Mouse (Mus musculus) midbrain, embryonic 10.5 days (tissue): ENCODE measurements around the gene BB287469. TPM values are rescaled to one million over a fixed set of nuclear protein-coding genes. Genes with fewer than 3 reads are reported as not detected.
"Not testable (repeated sequence)": the region's sequence is repeated elsewhere in the genome, so short reads cannot be mapped to it uniquely, and the experiment has no call there.

Experiments
- DNase-seq: peaks from one replicate; pipeline ENCODE4 v3.0.0-alpha.2; 2017; ENCODE audit warnings: low spot score
- H3K27ac ChIP-seq: fragments of 300-500 bp; sonication (generic); replicated peaks from 2 replicates; pipeline ENCODE4 v1.5.1; 2016; ENCODE audit warnings: mild to moderate bottlenecking
- H3K27me3 ChIP-seq: fragments of 300-500 bp; sonication (generic); 2 replicates; pipeline ENCODE4 v1.6.1; 2016; ENCODE audit warnings: low read depth, mild to moderate bottlenecking; ENCODE audit not compliant: poor library complexity, severe bottlenecking
- H3K36me3 ChIP-seq: fragments of 300-500 bp; sonication (generic); 2 replicates; pipeline ENCODE4 v1.6.1; 2016; ENCODE audit warnings: mild to moderate bottlenecking, moderate library complexity
- H3K4me1 ChIP-seq: fragments of 300-500 bp; sonication (generic); 2 replicates; pipeline ENCODE4 v1.6.1; 2016
- H3K4me3 ChIP-seq: fragments of 300-500 bp; sonication (generic); 2 replicates; pipeline ENCODE4 v1.5.1; 2016; ENCODE audit warnings: mild to moderate bottlenecking, moderate library complexity
- H3K9me3 ChIP-seq: fragments of 300-500 bp; sonication (generic); replicated peaks from 2 replicates; pipeline ENCODE4 v1.6.1; 2016; ENCODE audit warnings: mild to moderate bottlenecking
- WGBS: fragments of 180-500 bp; shearing (Covaris S2); methylation state at CpG from one replicate; pipeline ENCODE4 v1.1.7; 2016; 5-methylcytosine and 5-hydroxymethylcytosine counted together
- polyA plus RNA-seq: library from polyadenylated mRNA; unstranded; fragments of >200 nt; fragmentation: Nextera tagmentation; extraction: Ambion mirVana; gene quantifications from 2 replicates; pipeline ENCODE4 v1.2.1, GENCODE M21; 2016

Gene BB287469
- polyA plus RNA-seq = not detected in 2 replicates

DNA sequence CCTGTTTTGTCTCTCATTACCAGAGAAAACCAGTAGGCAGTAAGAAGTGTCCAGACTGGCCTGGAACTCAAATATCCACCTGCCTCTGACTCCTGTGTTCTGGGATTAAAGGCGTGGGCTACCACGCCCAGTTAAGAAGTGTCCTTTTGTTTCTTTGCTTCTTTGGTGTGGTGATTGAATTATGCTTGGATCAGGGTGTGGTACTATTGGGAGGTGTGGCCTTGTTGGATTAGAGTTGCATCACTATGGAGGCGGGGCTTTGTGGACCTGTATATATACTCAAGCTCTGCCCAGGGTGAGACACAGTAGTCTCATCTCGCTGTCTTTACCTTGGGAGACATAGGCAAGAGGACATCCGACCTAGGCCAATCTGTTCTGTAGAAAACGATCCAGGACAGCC, at the start of gene BB287469:
Gene BB287469, plus strand, starts transcription at position 301 of the 400 bp plus-strand sequence.
- H3K36me3 ChIP-seq, H3K4me3 ChIP-seq, H3K27ac ChIP-seq, H3K27me3 ChIP-seq, H3K4me1 ChIP-seq, H3K9me3 ChIP-seq, DNase-seq: not testable (repeated sequence)
- 89% methylated on average over 6 of the region's 6 CpGs for WGBS

DNA sequence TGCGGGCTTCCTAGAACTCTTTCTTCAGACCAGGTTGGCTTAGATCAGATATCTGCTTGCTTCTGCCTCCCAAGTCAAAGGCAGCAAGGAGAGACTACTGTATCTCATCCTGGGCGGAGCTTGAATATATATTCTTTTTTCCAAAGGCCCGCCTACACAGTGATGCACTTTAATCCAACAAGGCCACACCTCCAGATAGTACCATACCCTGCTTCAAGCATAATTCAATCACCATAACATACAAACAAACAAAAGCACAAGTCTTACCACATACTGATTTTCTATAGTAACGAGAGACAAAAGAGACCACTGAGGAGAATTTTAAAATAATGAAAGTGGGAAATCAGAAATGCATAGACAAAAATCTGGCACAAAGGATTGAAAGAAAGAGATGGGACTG, 40.7 kb upstream of the BB287469 start, which contains the start of gene Gm21319:
Gene Gm21319, minus strand, starts transcription at position 101 of the 400 bp plus-strand sequence.
- not testable (repeated sequence) for DNase-seq, H3K27ac ChIP-seq, H3K27me3 ChIP-seq, H3K4me3 ChIP-seq, H3K36me3 ChIP-seq, H3K9me3 ChIP-seq, H3K4me1 ChIP-seq
- 88% methylated on average over 4 of the region's 4 CpGs for WGBS

DNA sequence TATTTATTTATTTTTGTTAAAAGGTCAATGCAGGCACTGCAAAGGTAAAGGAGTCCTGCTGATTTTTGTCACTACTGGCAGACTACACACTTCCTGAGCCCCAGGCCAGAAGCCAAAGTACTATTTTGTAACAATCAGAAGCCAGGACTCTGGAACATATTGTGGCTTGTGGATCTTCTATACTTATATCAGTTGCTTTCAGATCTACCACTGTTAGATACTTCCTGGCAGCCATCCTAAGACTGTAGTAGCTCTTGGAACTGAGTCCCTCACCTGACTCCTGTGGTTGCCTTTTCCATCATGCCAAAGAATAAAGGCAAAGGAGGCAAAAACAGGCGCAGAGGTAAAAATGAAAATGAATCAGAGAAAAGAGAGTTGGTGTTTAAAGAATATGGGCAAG, 21.2 kb upstream of the BB287469 start, which contains the start of gene Gm21936:
Gene Gm21936, plus strand, starts transcription at position 301 of the 400 bp plus-strand sequence.
- not testable (repeated sequence) for H3K9me3 ChIP-seq, H3K4me3 ChIP-seq, H3K27me3 ChIP-seq, H3K4me1 ChIP-seq, H3K27ac ChIP-seq, DNase-seq, H3K36me3 ChIP-seq
- WGBS = 86% methylated on average over 1 of the region's 1 CpGs

DNA sequence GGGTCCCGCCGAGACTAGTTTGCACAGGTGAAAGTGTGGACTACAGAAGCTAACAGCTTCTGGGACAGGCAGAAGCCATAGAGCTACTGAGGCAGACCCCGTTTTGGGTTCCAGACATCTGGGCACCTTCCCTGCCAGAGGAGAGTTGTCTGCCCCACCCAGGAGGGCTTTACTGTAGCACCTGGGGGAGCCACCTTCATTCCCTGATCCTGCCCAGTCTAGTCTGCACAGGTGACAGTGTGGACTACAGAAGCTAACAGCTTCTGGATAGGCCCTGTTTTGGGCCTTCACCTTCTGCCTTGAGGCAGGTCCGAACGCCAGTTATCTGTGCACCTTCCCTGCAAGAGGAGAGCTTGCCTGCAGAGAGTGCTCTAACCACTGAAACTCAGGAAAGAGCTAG, 18.4 kb upstream of the BB287469 start:
- DNase-seq, H3K36me3 ChIP-seq, H3K9me3 ChIP-seq, H3K4me1 ChIP-seq, H3K4me3 ChIP-seq, H3K27ac ChIP-seq, H3K27me3 ChIP-seq: not testable (repeated sequence)
- 90% methylated on average over 5 of the region's 5 CpGs for WGBS

DNA sequence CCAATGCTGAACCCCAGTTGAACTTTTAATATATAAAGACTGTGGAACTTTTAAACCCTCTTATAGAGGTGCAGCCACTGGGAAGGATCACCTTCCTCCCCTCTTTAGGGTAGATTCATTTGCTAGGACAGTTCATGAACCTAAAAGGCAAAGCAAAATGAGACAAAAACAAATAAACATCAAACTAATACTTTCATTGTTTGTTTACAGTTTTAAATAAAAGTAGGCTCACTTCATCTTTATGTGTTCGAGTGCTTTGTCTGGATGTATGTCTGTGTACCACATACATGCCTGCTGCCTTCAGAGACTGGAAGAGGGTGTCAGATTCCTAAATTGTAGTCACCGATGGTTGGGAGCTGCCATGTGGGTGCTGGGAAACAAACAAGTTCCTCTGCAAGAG, 25.9 kb downstream of the BB287469 start, which contains the start of gene Gm2001:
Gene Gm2001, minus strand, starts transcription at position 101 of the 400 bp plus-strand sequence.
- 88% methylated on average over 2 of the region's 2 CpGs for WGBS
- DNase-seq, H3K27me3 ChIP-seq, H3K36me3 ChIP-seq, H3K9me3 ChIP-seq, H3K27ac ChIP-seq, H3K4me3 ChIP-seq, H3K4me1 ChIP-seq: not testable (repeated sequence)

DNA sequence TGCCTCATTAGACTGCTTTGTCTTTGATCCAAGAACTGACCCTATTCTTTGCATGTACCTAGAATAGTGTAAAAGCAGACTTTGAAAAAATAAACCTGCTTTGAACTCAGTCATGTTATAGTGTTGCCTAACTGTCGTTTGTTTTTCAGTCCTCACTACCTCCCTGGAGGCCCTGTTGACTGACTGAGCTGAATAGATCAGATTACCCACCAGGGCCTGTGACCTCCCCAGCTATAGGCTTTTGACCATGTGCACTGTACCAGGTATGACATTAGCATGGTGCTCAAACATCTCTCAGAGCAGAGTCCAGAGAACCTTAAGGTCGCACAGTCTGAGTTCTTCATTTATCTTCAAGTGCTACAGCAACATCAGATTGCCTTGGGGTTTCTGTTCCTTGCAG, 34.3 kb downstream of the BB287469 start:
- H3K36me3 ChIP-seq, H3K27me3 ChIP-seq, DNase-seq, H3K9me3 ChIP-seq, H3K27ac ChIP-seq, H3K4me3 ChIP-seq, H3K4me1 ChIP-seq: not testable (repeated sequence)
- WGBS = no CpG with 5 or more reads among the region's 2 CpGs

DNA sequence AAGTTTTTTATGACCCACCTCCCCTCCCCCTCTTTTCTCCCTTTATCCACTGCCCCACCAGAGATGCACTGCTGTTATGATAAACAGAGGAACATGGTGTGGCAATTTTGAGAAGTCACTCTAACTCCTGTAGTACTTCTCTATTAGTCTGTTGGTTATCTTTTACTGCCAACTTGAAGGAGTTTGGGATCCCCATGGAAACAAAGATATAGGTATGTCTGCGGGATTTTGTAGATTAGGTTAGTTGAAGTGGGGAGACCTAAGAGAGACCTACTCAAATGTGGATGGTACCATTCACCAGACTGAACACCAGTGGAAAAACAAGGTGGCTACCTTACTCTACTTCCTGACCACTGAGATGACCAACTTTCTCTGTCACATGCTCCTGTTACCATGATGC, 39.7 kb downstream of the BB287469 start:
- H3K4me1 ChIP-seq, H3K9me3 ChIP-seq, H3K27me3 ChIP-seq, H3K36me3 ChIP-seq, H3K27ac ChIP-seq, DNase-seq, H3K4me3 ChIP-seq: not testable (repeated sequence)
- 79% methylated on average over 1 of the region's 1 CpGs for whole genome bisulfite sequencing

DNA sequence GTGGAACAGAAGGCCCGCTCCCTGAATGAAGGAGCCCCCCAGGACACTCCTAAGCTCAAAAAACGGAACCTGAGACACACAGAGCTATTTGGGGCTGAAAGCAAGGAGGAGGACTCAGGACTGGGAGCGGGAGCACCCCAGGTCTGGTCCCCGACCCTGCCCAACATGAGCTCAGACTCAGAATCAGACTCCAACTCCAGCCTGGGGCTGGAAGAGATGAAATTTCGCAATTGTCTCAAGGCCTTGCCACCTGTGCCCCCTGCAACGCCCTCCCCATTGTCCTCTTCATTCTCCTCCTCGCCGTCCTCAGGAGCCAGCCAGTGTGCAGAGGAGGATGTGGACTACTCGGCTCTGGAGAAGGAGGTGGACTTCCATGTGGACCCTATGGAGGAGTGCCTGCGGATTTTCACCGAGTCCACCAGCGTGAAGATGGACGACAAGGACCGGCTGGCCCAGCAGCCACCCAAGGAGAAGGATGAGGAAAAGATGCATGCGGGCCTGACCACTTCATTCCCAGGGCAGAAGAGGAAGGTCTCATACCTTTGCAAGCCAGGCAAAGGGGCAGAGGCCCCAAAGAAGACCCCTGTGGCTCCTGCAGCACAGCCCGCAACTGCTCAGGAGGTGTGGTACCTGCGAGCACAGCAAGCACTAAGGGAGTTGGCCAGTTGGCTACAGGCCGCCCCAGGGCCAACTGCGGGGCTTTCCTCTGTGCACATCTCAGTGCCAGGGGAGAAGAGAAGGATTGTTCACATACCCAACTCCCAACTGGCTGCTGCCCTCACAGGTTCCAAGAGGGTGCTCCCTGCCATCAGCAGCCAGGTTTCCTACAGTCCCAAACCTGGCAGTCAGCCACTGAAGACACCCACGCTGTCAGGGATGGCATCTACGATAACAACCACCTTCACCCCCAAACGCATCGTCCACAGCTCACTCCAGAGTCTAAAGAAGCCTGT, 45.6 kb downstream of the BB287469 start:
- H3K9me3 ChIP-seq = peaks cover 16% of the 10 kb centered on the region
- not testable (repeated sequence) for H3K27ac ChIP-seq, H3K27me3 ChIP-seq, H3K4me3 ChIP-seq, H3K4me1 ChIP-seq, H3K36me3 ChIP-seq
- DNase-seq = peak; percentile 13
- 85% methylated on average over 23 of the region's 23 CpGs for WGBS

DNA sequence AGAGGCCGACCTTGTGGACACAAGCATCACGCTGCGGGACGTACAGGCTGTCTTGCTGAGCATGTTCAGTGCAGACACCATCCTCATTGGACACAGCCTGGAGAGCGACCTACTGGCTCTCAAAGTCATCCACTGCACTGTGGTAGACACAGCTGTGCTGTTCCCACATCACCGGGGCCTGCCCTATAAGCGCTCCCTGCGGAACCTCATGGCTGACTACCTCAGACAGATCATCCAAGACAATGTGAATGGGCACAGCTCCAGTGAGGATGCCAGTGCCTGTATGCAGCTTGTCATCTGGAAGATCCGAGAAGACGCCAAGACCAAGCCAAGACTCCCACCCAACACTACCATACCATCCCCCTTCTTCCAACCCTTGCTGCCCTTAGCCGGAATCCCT, 47.3 kb downstream of the BB287469 start:
- not testable (repeated sequence) for H3K36me3 ChIP-seq, H3K4me3 ChIP-seq, H3K27me3 ChIP-seq, DNase-seq, H3K4me1 ChIP-seq, H3K27ac ChIP-seq
- 93% methylated on average over 9 of the region's 11 CpGs for WGBS
- H3K9me3 ChIP-seq = peaks cover 16% of the 10 kb centered on the region

DNA sequence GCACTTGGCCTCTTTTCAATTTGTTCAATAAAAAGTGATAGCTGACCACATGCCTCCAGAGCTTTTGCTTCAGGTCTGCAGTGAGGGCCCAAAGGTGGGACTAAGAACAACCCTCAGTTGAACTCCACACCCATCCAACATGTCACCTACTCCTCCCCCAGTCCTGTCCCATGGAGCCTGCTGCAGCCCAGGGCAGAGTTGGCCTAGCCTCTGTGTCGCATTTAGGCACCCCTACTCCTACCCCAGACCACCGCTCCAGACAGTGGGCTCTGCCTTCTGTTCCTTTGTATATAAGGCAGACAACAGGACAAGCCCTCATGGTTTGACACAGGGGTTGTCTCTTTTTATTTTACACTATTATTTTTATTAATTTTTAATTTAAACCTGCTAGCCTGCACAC, 47.7 kb downstream of the BB287469 start:
- H3K27me3 ChIP-seq, H3K4me3 ChIP-seq, DNase-seq, H3K36me3 ChIP-seq, H3K4me1 ChIP-seq, H3K27ac ChIP-seq: not testable (repeated sequence)
- WGBS = 87% methylated on average over 2 of the region's 2 CpGs
- peaks cover 16% of the 10 kb centered on the region for H3K9me3 ChIP-seq

Other genes with a start within 250 kb of the BB287469 start
- gene Oog1, start 213.9 kb upstream of the BB287469 start, polyA plus RNA-seq = not detected in 2 replicates
- not detected in 2 replicates for gene Gm4027, start 197.7 kb upstream of the BB287469 start, polyA plus RNA-seq
- gene Gm16381, start 172.0 kb upstream of the BB287469 start, polyA plus RNA-seq = not detected in 2 replicates
- not detected in 2 replicates for gene Gm21319, start 40.8 kb upstream of the BB287469 start, polyA plus RNA-seq
- not detected in 2 replicates for gene Gm21936, start 21.1 kb upstream of the BB287469 start, polyA plus RNA-seq
- not detected in 2 replicates for gene Gm2001, start 25.8 kb downstream of the BB287469 start, polyA plus RNA-seq
- not detected in 2 replicates for gene Gm2016, start 57.5 kb downstream of the BB287469 start, polyA plus RNA-seq
- gene Gm2022, start 78.8 kb downstream of the BB287469 start, polyA plus RNA-seq = not detected in 2 replicates
- not detected in 2 replicates for gene Gm2035, start 103.3 kb downstream of the BB287469 start, polyA plus RNA-seq
- gene Gm2042, start 137.5 kb downstream of the BB287469 start, polyA plus RNA-seq = not detected in 2 replicates
- gene Gm2075, start 195.3 kb downstream of the BB287469 start, polyA plus RNA-seq = not detected in 2 replicates
- not detected in 2 replicates for gene Gm6803, start 202.2 kb downstream of the BB287469 start, polyA plus RNA-seq
- gene Gm2056, start 210.4 kb downstream of the BB287469 start, polyA plus RNA-seq = not detected in 2 replicates